Mouse (Mus musculus): ENCODE data around the gene Lrig1.

Lrig1 gene

DNA sequence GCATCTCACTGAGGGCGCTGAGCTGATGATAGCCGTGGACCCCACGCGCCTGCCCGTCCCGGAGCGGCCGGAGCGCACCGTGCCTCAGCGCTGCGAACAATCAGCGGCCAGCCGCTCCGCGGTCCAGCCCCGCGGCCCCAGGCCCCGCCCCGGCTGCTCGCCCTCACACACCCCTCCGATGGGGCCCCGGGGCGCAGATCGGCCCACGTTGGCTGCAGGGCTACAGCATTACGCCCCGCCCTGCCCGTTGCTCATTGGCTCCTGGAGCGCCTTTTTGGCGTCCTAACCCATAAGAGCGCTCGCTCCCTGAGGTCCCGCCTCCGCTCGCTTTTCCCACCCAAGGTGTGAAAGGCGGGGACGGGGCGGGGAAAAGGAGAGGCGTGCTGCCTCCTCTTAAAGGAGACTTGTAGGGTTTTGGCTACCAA, at the start of gene Lrig1:
Lrig1 (minus strand) TSS at position 92 of the 425 bp plus-strand sequence.
- DNase-seq = peak; percentile 98

- no peak for DNase-seq
Measured at GRCm38 (mm10) chr6:94749626-94750025, 49.7 kb upstream of the Lrig1 start.

DNA sequence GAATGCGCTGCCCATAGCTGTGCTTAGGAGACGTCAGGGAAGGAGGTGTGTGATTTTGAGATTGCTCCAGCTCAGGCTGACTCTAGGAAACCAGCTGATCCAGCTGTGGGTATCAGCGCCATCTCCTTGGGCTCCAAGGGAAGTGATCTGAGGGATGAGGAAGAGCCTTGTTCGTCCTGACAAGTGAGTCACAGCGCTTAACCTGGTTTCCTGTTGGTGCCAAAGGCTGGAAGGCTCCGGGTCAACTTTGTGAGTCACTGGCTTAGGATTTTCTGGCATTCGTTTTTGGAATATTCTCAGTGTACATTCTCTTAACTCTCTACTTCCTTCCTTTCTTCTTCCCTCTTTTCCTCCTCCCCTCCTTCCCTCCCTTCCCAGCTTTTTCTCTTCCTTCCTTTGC, 48.4 kb upstream of the Lrig1 start:
- no peak for DNase-seq

- DNase-seq = no peak
Measured at GRCm38 (mm10) chr6:94740117-94740729, 40.3 kb upstream of the Lrig1 start.

DNA sequence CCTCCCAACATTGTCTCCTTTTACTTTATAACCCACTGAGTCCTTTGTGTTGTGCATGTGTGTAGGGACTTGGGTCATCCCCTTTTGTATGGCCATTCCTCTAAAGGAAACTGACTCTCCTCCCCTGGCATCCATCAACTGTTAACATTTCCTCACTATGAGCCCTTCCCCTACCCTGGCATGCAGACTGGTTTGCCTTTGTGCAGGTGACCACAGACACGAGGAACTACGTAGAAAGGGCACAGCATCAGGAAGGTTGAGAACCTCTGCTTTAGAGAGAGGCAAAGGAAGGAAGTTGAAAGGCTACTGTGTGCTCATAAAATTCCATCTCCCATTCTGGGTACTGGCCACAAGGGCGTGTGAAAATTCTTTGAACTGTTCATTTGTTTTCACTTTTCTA, 38.7 kb upstream of the Lrig1 start:
- DNase-seq = no peak

DNA sequence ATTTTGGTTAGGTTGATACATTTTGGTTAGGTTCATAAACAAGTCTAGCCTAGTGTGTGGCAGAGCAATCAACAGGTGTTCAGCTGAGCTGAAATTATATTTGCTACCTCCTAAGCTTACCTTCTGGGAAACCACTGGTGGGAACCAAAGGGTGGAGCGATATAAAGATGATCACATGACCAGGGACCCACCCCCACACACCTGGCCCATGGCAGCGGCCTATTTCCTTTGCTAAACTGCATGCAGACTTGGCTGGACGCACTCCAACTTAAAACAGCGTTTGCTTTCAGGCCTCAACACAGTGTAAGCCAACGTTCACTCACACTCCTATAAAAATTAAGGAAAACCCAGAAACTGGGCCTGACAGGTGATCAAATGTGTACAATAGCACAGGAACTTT, 33.9 kb upstream of the Lrig1 start:
- DNase-seq = no peak

GRCm38 (mm10) chr6:94729847-94730246, 29.9 kb upstream of the Lrig1 start:
- DNase-seq = no peak

- DNase-seq = no peak
Measured at GRCm38 (mm10) chr6:94729132-94729531, 29.2 kb upstream of the Lrig1 start.

DNA sequence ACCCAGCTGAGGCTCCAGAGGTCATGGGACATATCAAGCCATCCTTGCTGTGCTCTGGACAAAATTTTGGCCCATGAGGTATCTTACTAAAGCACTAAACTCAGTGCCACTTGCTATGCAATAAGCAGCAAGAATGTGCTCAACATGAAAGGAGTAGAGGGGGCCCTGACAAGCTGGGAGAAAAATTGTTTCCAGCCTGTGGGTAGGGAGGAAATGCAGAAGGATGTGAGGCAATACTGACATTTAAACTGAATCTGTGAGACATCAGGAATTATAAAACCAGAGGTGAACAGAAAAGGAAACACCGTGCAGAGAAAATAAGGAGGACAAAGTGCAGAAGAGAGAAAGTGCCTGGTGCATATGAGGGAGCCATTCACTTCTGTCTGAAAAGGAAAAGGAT, 24.7 kb upstream of the Lrig1 start:
- DNase-seq = no peak

GRCm38 (mm10) chr6:94718607-94719346, 18.8 kb upstream of the Lrig1 start:
- DNase-seq = no peak

DNA sequence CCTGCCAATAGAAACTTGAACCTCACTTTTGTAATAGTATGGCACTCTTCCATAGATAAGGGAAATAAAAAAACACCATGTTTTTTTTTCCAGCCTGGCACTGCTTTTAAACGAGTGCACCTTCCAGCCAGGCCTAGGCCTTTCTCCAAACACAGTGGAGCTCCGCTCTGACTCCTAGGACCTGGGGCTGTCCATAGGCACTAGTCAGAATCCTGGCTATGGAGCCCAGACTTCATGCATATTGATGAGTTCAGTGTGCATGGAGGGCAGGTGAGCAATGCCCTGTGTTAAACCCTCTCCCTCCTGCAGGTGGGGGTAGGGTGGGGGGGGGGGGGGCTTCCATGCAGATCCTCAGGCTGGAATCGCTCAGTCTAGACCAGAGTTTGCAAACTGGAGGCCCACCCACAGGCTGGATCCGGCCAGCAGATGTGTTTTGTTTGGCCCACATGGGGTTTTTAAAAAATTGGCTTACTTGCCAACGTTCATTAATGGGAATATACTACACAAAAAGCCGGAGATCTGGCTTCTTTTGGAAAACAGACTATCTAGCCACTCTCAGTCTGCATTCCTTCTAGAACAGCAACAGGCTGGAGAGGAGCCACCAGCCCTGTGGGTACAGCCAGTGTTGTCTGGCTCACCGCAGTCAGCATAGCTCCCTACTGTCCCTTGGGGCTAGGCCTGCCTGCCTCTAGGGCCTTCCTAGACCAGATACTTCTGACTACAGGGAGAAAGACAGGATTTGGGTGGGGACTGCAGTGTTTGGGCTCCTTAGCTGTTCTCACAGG, 17.9 kb upstream of the Lrig1 start:
- peak; percentile 18 for DNase-seq

DNA sequence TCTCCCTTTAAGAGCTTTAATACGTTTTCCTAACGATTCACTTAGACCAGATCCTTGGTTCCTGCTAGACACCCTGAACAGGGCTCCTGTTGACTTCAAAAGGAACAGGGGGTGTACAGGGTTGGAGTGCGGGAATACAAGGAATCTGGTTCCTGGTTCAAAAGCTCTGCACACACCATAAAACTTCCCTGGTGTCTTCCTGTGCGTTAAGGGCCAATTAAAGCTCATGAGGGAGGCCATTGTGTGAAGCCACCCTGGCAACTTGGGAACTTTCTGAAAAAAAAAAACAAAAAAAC, 15.6 kb upstream of the Lrig1 start:
- no peak for DNase-seq

DNA sequence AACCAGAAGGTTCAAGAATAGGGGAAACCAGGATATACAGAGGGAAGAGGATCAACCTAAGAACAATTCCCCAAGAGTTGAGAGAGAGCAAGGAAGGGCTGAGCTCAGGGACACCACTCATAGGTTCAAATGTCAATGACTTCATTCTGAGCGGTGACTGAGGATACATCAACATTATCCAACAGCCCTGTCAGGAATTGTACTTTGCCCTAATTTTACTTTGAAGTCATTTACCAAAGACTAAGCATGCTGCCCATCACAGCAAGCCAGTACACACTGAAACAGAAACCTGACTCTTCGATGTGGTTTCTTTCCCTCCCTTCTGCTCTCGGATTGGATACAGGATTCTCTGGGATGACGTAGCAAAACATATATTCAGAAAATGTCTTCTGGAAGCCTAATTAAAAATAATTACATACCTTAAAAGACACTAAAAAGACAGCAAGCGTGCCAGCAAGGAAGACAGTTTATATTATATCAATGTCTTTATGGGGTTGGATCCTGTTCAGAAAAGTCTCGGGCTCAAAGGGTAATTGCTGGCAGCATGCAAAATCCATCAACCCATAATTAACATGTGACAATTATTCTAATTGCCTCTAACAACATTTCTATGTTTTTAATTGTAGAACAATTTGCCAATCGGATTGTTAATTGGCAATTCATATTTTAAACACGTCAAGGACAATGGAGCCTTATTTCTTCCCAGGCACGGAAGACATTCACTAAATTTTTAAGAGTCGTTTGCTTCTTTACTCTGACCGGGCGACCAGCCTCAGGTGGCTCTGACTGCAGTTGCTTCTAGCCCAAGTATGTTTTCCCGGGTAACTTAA, 15.1 kb upstream of the Lrig1 start:
- DNase-seq = no peak

GRCm38 (mm10) chr6:94709832-94710231, 9.9 kb upstream of the Lrig1 start:
- no peak for DNase-seq

DNA sequence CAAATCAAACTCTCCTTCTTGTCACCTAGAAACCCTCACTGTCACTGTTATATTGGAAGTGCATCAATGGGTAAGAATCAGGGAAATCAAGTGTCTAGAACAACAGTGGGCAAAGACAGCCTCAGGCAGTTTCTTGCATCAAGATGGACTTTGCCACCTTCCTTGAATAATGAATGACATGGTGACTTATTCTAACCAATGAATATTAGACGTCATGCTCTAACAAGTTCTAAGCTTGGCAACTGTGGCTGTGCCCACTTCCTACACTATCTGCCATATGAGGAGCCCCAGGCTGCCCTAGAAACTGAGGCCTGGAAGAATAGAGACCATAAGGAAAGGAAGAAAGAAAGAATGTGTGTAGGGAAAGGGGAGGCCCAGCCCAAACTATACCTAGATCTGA, 9.2 kb upstream of the Lrig1 start:
- no peak for DNase-seq

GRCm38 (mm10) chr6:94707254-94707653, 7.3 kb upstream of the Lrig1 start:
- DNase-seq = no peak

GRCm38 (mm10) chr6:94705931-94706330, 6.0 kb upstream of the Lrig1 start:
- no peak for DNase-seq

- no peak for DNase-seq
Measured at GRCm38 (mm10) chr6:94702993-94703392, 3.0 kb upstream of the Lrig1 start.

GRCm38 (mm10) chr6:94701071-94701470, 1.1 kb upstream of the Lrig1 start:
- DNase-seq = no peak

DNA sequence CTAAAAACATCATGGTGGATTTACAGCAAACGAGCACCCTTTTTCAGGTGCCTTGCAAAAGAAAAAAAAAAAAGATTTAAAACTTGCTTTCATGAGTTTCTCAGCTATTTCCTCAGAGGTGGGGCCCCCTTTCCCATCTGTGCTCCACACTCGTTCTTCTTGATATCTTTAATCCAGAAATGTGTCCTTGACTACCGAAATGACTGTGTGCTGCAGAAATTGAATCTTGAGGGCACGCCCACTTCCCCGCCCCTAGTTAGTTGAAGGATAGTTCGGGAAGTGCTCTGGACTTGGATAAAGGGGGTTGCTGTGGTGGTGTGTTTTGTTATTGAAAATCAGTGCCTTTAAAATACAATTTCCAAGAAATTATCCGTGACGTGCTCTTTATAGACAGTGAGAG, 654 bp upstream of the Lrig1 start:
- peak; percentile 29 for DNase-seq

DNA sequence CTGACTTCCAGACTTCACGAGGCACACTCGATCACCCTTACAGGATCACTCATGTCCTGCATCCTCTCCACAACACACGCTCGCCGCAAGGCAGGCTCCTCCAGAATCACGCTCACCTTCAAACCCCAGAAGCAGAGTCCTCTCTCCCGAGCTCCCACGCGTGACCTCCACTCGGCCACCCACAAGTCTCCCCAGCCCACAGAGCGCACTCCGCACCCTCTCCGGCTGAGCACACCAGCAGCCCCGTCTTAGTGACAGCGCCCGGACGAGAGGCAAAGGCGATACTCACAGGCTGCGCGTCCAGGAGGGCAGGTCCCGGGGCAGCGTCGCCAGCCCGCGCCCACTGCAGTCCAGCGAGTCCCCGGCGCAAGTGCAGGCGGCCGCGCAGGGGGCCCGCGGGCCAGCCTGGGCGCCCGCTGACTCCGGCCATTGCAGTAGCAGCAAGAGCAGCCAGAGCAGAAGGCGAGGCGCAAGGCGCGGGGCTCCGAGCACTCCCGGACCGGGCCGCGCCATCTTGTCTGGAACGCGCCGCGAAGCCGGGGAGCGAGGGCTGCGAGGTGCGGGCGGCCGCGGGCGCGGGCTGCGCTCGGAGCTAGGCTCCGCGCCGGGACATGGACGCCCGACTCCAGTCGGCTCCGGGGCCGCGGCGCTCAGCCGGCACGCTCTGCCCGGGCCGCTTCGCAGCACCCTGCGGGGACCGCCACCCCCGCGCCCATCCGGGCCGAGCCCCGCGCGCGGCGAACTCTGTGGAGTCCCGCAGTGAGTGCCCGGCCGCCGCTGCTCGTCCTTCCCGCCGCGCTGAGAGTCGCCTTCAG, 578 bp downstream of the Lrig1 start:
- no peak for DNase-seq

GRCm38 (mm10) chr6:94698509-94699172, 1.3 kb downstream of the Lrig1 start:
- no peak for DNase-seq

All from layer of hippocampus, adult 9-11 months (tissue).